Mouse (Mus musculus) heart, postnatal 10 days (tissue): ENCODE data around the gene Rnf227. TPM values are rescaled to one million over a fixed set of nuclear protein-coding genes. Genes with fewer than 3 reads are reported as not detected.

Experiments used
- DNase-seq, 2 experiments: peaks; one replicate each; pipeline ENCODE4 v3.0.0; 2021
- intact Hi-C: fragments of 180-260 bp; cut with DNase I; formaldehyde crosslinking; loops from one replicate; pipeline ENCODE4 v1.15.1; 2025
- total RNA-seq, 2 experiments: library from RNA; stranded (reverse); gene quantifications; 2 replicates each; pipeline ENCODE4 v1.2.3; 2021

Rnf227 gene
- total RNA-seq, 2 experiments from 2014 or later = 0.89 to 1.7 TPM

GRCm38 (mm10) chr11:69327648-69328047 lies 12.6 kb upstream of the Rnf227 start:
- intact Hi-C loops = no loop called here
- DNase-seq = no peak

DNA sequence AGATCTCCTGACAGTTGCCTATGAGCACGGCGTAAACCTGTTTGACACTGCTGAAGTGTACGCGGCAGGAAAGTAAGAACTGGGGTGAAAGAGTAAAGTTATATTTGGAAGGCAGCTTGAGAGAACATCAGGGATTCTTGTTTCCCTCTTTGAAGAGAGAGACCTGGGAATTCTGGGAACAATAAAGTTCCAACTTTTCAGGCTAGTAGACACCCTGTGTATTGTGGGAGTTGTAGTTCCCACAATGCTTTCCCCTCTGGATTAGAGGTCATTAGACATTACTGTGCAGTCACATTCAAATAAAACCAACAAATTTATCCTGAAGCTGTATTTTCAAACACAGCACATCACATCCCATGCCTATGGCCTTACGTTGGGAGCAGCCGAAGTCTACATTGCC lies 11.7 kb upstream of the Rnf227 start:
- intact Hi-C loops = no loop called here
- DNase-seq = no peak

DNA sequence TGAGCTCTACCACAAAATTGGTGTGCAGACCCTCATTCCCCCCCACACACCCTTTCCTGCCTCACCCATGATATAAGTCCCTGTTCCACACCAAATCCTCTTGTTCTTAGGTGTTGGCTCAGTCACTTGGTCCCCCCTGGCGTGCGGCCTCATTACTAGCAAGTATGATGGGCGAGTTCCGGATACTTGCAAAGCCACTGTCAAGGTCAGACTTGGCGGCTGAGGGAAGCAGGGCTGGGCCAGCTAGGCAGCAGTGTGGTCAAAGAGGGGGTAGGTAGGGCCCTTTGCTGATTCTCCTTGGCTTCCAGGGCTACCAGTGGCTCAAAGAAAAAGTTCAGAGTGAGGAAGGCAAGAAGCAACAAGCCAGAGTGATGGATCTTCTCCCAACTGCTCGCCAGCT lies 9.1 kb upstream of the Rnf227 start:
- DNase-seq = no peak
- intact Hi-C loops = no loop called here

DNA sequence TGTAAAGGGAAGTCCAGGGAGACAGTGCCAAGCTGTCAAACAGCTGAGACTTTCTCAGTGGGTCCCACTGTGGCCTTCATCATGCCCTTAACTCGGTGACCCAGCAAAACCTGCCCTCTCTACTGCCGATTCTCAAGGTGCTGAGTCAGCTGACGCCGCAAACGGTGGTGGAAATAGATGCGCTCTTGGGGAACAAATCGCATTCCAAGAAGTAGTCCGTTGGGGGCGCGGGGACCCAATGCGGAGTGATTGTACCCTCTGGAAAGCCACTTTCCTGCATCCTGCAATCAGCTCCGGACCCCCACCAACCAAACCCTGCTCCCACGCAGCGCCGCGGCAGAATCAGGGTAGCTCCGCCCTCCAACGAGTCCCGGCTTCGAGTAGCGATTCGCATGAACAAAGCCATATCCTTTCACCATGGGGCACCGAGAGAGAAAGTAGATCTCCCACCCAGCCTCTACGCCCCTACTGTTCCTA lies 8.3 kb upstream of the Rnf227 start:
- DNase-seq = peak; percentile 83 to 88
- intact Hi-C loops = loop anchor here (2.0 kb wide), 1 partner anchor 57 kb away; no protein-coding TSS in a partner anchor

DNA sequence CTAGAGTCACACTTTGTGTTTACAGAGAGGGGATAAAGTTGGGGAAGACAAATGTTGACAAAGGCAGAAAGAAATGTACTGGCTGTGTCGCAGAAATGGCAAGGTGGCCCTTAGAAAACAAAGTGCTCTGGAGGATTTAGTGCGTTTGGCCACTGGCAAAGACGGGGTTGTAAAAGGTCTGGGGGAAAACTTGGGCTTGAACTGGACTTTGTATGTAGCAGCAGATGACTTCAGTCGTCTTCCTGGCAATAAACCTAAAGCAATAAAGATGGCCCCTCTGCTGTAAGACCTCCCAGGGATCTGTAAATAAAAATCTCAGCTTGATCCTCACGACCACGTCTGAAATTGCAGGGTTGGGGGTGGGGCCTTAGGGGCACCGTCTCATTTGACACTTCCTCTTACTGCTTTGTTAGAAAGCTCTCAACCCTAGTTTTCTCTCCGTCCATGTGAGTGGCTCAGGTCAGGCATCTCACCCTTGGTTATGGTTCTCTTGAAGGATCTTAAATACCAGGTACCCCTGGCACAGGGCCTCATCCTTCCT lies 7.5 kb upstream of the Rnf227 start:
- intact Hi-C loops = loop anchor here (2.0 kb wide), 1 partner anchor 56 kb away; no protein-coding TSS in a partner anchor
- no peak for DNase-seq

- intact Hi-C loops = loop anchor here (2.0 kb wide), 1 partner anchor 55 kb away; no protein-coding TSS in a partner anchor
These were observed 6.3 kb upstream of the Rnf227 start for GRCm38 (mm10) chr11:69333922-69334321.

GRCm38 (mm10) chr11:69334796-69335195 lies 5.5 kb upstream of the Rnf227 start:
- intact Hi-C loops = no loop called here
- no peak for DNase-seq

More at GRCm38 (mm10) chr11:69333922-69334321, 6.3 kb upstream of the Rnf227 start:
- DNase-seq = no peak

DNA sequence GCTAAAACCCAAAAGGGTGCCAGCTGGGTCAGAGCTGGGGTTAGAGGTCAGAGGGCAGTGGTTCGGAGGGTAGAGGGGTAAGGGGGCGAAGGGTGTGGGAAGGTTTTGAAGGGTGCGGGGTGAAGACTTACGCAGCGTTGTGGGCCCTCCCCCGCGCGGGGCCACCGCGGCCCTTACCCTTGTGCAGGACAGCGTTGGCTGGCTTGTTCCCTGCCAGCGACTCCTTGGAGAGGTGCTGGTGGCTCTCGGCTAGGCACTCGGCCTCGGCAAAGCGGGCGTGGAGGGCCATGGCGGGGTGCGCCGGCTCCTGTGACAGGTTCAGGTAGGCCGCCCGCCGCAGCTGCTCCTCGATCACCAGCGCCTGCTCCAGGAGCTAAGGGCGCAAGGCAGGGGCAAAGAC lies 6.2 kb downstream of the Rnf227 start:
- no peak for DNase-seq
- intact Hi-C loops = no loop called here

- DNase-seq = no peak
- intact Hi-C loops = no loop called here
These were observed 16.3 kb downstream of the Rnf227 start for GRCm38 (mm10) chr11:69356544-69356943.

DNA sequence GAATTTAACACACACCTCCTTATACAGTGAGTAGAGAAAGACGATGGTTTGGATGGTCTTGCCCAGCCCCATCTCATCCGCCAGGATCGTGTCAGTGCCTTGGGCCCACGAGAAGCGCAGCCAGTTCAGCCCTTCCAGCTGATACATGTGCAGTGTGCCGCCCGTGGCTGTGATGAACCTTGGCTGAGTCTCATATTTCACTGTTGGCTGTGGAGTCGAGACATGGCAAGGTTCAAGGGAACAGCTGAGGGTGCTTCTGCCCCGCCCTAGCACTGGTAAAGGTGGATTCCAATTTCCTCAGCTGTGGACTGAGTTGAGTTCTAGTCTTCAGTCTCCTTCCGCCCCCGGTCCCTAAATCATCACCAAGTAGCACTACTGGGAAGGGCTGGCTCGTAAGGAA lies 17.4 kb downstream of the Rnf227 start:
- intact Hi-C loops = no loop called here

DNA sequence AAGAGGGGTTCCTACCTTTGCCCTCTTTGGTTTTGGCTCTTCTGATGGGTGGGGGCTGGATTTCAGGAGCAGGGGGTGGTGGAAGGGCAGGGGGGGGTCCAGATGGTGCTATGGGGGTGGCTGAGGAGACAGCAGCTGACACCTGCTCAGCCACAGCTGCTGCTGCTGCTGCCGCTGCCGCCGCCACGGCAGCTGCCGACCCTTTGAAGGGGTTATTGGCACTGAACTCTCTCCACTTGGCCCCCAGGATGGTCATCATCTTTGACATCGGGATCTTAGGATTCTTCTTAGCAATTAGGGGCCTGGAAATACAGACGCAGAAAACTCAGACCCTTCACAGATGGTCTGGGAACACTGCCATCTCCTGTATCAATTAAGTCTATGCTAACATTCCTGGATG lies 21.8 kb downstream of the Rnf227 start:
- intact Hi-C loops = loop anchor here (2.0 kb wide), 1 partner anchor 27 kb away; no protein-coding TSS in a partner anchor

More for the DNA sequence above, 17.4 kb downstream of the Rnf227 start:
- no peak for DNase-seq

GRCm38 (mm10) chr11:69362479-69362878 lies 22.2 kb downstream of the Rnf227 start:
- no peak for DNase-seq
- intact Hi-C loops = loop anchor here (2.0 kb wide), 1 partner anchor 26 kb away; no protein-coding TSS in a partner anchor

More for the DNA sequence above, 21.8 kb downstream of the Rnf227 start:
- DNase-seq = no peak

DNA sequence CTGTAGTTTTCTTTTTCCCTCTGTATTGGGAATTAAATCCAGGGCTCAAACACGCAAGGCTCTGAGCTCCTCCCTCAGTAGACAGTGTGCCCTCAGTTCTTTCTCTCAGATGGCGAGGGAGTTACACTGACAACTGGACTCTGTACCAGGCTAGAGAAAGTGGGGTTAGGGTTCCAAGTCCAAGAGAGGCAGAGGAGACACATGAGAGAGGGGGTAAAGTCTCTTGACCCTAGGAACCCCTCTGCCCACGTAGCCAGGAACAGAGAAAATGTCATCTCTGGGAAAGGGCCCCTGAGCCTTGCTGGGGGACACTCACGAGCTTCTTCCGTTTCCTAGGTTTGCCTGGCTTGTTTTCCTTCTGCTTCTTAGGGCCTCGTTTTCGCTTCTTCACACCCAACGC lies 24.1 kb downstream of the Rnf227 start:
- intact Hi-C loops = loop anchor here (2.0 kb wide), 1 partner anchor 42 kb away; the partner anchor contains the start of genes Cntrob and Trappc1

DNA sequence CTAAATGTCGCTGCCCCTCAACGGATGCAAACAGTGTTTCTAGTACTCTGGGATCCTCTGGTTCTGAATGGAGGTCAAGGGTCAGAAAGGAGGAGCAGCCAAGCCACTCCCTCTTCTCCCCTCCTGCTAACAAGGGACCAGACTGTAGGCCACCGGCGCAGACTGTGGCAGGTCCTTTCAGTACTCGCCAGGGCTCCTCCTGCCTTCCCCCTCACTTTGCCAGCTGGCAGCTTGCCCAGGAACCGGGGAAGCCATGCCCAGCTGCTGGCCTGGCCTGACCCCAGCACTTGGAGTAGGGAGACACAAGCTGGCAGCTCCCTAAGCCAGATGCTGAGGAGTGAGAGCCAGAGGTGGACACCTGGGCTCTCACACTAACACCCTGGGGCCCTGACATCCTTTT lies 24.6 kb downstream of the Rnf227 start:
- DNase-seq = peak; percentile 97 to 98
- intact Hi-C loops = loop anchor here (2.0 kb wide), 1 partner anchor 42 kb away; the partner anchor contains the start of genes Cntrob and Trappc1

More for the DNA sequence above, 24.1 kb downstream of the Rnf227 start:
- no peak for DNase-seq

DNA sequence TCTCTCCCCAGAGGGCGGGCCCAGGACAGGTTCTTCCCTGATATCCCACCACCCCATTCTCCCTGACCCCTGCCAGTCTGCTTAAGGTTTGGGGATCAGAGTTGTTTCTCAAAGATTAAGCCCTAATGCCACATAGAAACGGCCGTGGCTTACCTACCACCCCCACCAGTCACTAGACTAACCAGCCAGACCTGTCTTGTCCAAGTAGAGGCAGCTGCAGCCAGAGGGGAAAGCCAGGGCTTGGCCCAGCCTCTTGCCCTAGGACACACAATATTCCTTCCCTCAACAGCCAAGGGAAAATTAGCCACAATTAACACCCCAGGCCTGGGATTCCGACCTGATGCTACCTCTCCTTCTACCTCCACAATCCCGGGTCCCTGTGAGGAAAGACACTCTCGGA lies 25.5 kb downstream of the Rnf227 start:
- peak in 1 of 2 experiments; percentile 18 for DNase-seq
- intact Hi-C loops = loop anchor here (2.0 kb wide), 1 partner anchor 43 kb away; the partner anchor contains the start of genes Cntrob and Trappc1

DNA sequence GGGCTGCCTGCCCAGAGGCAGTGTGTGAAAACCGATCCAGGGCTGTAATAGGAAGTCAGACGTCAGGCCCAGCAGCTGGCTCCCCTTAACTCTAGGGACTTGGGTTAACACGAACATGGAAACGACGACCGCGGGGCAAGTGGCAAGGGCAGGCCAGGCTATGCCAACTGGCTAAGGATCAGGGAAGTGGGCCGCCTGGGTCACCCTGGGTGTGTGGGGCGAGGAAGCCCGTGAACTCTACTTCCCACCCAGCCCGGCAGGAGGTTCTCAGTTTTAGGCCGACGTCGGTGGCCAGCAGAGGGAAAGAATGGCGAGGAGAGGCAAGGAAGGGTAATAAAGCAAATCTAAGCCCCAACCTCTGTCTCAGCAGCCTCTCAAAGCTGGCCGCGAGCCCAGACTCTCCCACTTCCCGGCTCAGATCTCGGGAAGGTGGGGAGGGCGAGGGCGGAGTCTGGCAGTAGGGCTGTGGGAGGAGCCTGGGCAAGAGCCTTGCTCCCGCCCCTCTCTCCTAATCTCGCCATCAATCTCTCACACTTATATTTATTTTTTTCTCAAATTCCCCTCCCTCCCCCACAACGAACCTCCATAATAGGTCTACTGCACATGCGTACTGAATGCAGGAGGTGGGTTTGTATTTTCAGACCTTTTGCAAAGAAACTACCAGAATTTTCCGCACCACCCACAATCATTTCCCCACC lies 26.0 kb downstream of the Rnf227 start:
- DNase-seq = peak; percentile 96
- intact Hi-C loops = no loop called here

- peak; percentile 24 to 49 for DNase-seq
- intact Hi-C loops = no loop called here
These were observed 26.8 kb downstream of the Rnf227 start for GRCm38 (mm10) chr11:69366855-69367615.

GRCm38 (mm10) chr11:69367616-69368355 lies 27.5 kb downstream of the Rnf227 start:
- DNase-seq = peak; percentile 39 to 50
- intact Hi-C loops = no loop called here

- DNase-seq = peak; percentile 44 to 62
- intact Hi-C loops = no loop called here
These were observed 28.3 kb downstream of the Rnf227 start for GRCm38 (mm10) chr11:69368356-69369214.
